Mouse (Mus musculus): Measurements from ENCODE around the gene Cops3.

DNA sequence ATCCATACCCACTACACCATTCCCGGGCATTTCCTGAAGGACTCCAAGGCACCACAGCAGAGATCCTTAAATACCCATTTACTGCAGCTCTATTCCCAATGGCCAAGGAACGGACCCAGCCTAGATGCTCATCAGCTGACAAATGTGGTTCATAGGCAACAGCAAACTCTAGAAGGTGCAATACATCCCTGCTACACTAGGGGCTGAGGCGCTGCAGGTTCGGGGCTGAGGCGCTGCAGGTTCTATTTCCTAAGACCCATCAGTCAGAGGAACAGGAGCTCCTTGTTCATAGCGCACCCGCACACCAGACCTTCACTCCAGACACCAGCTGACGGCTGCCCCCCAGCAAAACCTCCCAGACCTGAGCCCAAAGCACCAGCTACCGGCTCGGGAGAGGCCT, 39.2 kb downstream of the Cops3 start:
- TF ChIP-seq POLR2A (IDR thresholded peaks at IDR 0.05; ENCODE audit: low read depth, low read length) (no peak), CTCF (IDR thresholded peaks at IDR 0.05; ENCODE audit: extremely low read depth, insufficient read depth, insufficient read length, insufficient replicate concordance) (no peak)
